Mouse (Mus musculus) limb, embryonic 13.5 days (tissue): ENCODE data around the gene Fads1. TPM values are rescaled to one million over a fixed set of nuclear protein-coding genes. Genes with fewer than 3 reads are reported as not detected.
"Not testable (repeated sequence)": the region's sequence is repeated elsewhere in the genome, so short reads cannot be mapped to it uniquely, and the experiment has no call there.

Experiments
- ATAC-seq: fragments of 200-750 bp; cut with Nextera tagmentation; 2 replicates; pipeline ENCODE4 v1.8.0; 2017; ENCODE audit warnings: low read depth, moderate number of reproducible peaks, moderate TSS enrichment; ENCODE audit not compliant: low FRiP score
- H3K27ac ChIP-seq: fragments of 300-500 bp; sonication (generic); 2 replicates; pipeline ENCODE4 v1.5.1; 2015; ENCODE audit warnings: inconsistent platforms, mild to moderate bottlenecking, moderate library complexity
- H3K27me3 ChIP-seq: fragments of 300-500 bp; sonication (generic); 2 replicates; pipeline ENCODE4 v1.6.1; 2015; ENCODE audit warnings: mild to moderate bottlenecking, inconsistent platforms
- H3K36me3 ChIP-seq: fragments of 300-500 bp; sonication (generic); 2 replicates; pipeline ENCODE4 v1.6.1; 2015; ENCODE audit warnings: inconsistent platforms, mild to moderate bottlenecking, moderate library complexity
- H3K4me1 ChIP-seq: fragments of 300-500 bp; sonication (generic); 2 replicates; pipeline ENCODE4 v1.6.1; 2015; ENCODE audit warnings: inconsistent platforms
- H3K4me2 ChIP-seq: fragments of 300-500 bp; sonication (generic); replicated peaks from 2 replicates; pipeline ENCODE4 v1.6.1; 2015; ENCODE audit warnings: inconsistent platforms, mild to moderate bottlenecking, moderate library complexity
- H3K4me3 ChIP-seq: fragments of 300-500 bp; sonication (generic); 2 replicates; pipeline ENCODE4 v1.5.1; 2015; ENCODE audit warnings: moderate library complexity, mild to moderate bottlenecking, inconsistent platforms
- H3K9ac ChIP-seq: fragments of 300-500 bp; sonication (generic); 2 replicates; pipeline ENCODE4 v1.6.1; 2015; ENCODE audit warnings: mild to moderate bottlenecking, inconsistent platforms
- H3K9me3 ChIP-seq: fragments of 300-500 bp; sonication (generic); 2 replicates; pipeline ENCODE4 v1.6.1; 2016; ENCODE audit warnings: inconsistent platforms
- WGBS: fragments of 180-500 bp; shearing (Covaris S2); methylation state at CpG from one replicate; pipeline ENCODE4 v1.1.7; 2015; 5-methylcytosine and 5-hydroxymethylcytosine counted together
- polyA plus RNA-seq: library from polyadenylated mRNA; unstranded; fragments of >200 nt; fragmentation: Nextera tagmentation; extraction: Ambion mirVana; gene quantifications from 2 replicates; pipeline ENCODE4 v1.2.1, GENCODE M21; 2015

Gene Fads1
- 115 and 119 TPM in 2 replicates for polyA plus RNA-seq

DNA sequence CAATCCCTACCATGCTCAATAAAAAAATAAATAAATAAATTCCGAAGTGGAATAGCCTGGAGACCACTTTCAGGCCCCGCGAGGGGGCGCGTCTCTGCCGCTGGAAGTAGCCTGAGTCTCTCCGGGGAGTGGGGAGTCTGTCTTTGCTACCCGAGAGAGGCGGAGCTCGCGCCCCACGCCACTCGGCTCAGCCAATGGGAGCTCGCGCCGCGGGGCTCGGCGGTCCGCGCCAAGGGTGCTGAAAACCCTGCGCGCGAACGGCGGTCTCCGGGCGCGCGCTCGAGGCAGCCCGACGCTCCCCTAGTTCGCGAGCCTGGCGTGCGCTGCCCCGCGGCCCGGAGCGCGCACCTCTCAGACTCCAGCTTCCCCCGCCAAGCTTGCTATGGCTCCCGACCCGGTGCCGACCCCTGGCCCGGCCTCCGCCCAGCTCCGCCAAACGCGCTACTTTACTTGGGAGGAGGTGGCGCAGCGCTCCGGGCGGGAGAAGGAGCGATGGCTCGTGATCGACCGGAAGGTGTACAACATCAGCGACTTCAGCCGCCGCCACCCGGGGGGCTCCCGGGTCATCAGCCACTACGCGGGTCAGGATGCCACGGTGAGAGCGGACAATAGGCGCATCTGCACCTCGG, at the start of gene Fads1:
Gene Fads1, plus strand, starts transcription at position 219 of the 629 bp plus-strand sequence.
- H3K27ac ChIP-seq: peak within 1 kb of the TSS; percentile 93
- no peaks in the 10 kb centered on the region for H3K27me3 ChIP-seq
- ATAC-seq: peak; percentile 94
- H3K4me2 ChIP-seq: peak within 1 kb of the TSS; percentile 80
- no peaks in the 10 kb centered on the region for H3K9me3 ChIP-seq
- WGBS: under 1% methylated on average over 70 of the region's 70 CpGs
- peaks cover 25% of the 10 kb centered on the region for H3K4me1 ChIP-seq
- H3K36me3 ChIP-seq: peaks cover 32% of the 10 kb centered on the region
- peak within 1 kb of the TSS; percentile 87 for H3K4me3 ChIP-seq
- H3K9ac ChIP-seq: peak within 1 kb of the TSS; percentile 91

DNA sequence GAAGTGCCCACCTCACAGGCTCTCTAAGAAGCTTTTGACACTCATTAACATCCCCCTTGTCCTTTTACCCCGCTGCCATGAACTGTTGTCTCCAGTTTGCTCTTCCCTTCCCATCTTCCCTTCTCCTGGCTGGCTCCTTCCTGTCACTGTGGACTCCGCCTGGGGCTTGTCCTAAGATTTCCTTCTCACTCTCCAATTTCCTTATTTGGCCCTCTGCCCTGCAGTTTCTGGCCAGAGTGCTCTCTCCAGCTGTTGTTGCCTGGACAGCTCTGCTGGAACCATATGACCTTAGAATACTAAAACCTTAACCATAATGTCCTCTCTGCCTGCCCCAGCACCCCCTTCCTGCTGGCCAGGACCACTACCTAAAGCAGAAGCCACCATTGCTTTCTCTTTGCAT, 48.0 kb upstream of the Fads1 start:
- ATAC-seq: no peak
- no peak overlapping the region for H3K27ac ChIP-seq
- WGBS: 49% methylated on average over 2 of the region's 2 CpGs
- H3K27me3 ChIP-seq: no peaks in the 10 kb centered on the region
- no peaks in the 10 kb centered on the region for H3K4me1 ChIP-seq
- H3K9me3 ChIP-seq: no peaks in the 10 kb centered on the region
- H3K4me2 ChIP-seq: no peak overlapping the region
- no peak overlapping the region for H3K4me3 ChIP-seq
- H3K9ac ChIP-seq: no peak overlapping the region
- no peaks in the 10 kb centered on the region for H3K36me3 ChIP-seq

DNA sequence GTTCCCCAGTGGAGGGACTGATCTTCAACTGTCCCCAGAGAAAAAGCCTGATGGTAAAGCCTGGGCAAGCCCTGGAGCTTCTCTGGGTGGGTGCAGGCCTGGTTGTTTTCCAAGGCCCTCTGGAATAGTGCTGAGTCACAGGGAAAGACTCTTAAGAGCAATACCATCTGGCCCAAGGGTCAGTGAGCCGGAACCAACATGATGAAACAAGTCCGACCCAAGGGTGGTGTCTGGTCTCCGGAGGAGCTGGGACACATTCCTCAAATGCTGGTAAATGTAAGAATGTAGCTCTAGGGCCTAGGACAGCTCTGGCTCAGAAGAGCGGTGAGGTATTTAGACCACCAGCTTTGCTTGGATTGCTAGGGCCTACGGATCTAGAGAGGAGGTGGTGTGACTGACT, 45.3 kb upstream of the Fads1 start:
- whole genome bisulfite sequencing: 69% methylated on average over 5 of the region's 5 CpGs
- no peaks in the 10 kb centered on the region for H3K9me3 ChIP-seq
- H3K4me2 ChIP-seq: no peak overlapping the region
- H3K27ac ChIP-seq: no peak overlapping the region
- H3K4me3 ChIP-seq: no peak overlapping the region
- H3K9ac ChIP-seq: no peak overlapping the region
- H3K27me3 ChIP-seq: no peaks in the 10 kb centered on the region
- no peaks in the 10 kb centered on the region for H3K4me1 ChIP-seq
- H3K36me3 ChIP-seq: no peaks in the 10 kb centered on the region
- ATAC-seq: no peak

DNA sequence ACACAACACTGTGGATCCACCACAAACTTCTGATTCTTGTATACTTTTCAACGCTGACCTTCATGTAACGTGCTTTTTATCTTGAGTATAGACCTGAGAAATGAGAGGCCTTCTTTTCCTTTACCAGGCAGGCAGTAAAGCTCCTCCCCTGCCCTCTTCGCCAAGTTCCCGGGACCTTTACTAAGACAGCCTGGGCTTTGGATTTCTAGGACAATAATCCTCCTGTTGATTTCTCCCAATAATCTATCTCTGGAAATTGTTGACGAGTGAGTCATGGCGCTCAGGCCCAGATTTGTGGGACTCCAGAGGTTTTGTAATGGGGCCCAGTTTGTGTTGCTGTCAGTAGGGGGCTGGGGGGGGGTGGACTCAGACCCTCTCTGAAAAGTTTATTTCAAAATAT, 43.0 kb upstream of the Fads1 start:
- H3K27me3 ChIP-seq: no peaks in the 10 kb centered on the region
- no peak overlapping the region for H3K4me2 ChIP-seq
- no peaks in the 10 kb centered on the region for H3K9me3 ChIP-seq
- H3K4me1 ChIP-seq: no peaks in the 10 kb centered on the region
- H3K36me3 ChIP-seq: no peaks in the 10 kb centered on the region
- ATAC-seq: no peak
- no peak overlapping the region for H3K9ac ChIP-seq
- H3K27ac ChIP-seq: no peak overlapping the region
- 78% methylated on average over 6 of the region's 6 CpGs for WGBS
- H3K4me3 ChIP-seq: no peak overlapping the region

DNA sequence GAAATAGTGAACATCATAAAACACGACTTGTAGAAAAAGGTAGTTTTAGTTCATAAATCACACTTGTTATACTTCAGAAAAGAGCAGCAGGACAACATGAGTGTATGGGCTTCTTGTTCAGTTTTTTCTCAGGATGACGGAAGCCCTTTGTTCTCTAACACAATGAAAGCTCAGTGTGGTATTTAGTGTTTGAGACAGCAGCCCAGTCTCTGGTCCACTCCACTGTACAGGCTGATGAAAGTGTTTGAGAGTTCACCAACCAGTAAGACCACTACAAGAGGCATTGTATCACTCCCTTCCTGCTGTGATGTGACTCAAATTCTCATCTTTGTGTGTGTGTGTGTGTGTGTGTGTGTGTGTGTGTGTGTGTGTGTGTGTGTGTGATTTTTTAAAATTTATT, 39.0 kb upstream of the Fads1 start:
- Histone ChIP-seq H3K9ac (no peak overlapping the region), H3K4me3 (no peak overlapping the region), H3K27me3 (no peaks in the 10 kb centered on the region), H3K36me3 (no peaks in the 10 kb centered on the region), H3K27ac (no peak overlapping the region), H3K4me2 (no peak overlapping the region), H3K4me1 (no peaks in the 10 kb centered on the region), H3K9me3 (no peaks in the 10 kb centered on the region)
- ATAC-seq: no peak
- WGBS: 69% methylated on average over 2 of the region's 2 CpGs

DNA sequence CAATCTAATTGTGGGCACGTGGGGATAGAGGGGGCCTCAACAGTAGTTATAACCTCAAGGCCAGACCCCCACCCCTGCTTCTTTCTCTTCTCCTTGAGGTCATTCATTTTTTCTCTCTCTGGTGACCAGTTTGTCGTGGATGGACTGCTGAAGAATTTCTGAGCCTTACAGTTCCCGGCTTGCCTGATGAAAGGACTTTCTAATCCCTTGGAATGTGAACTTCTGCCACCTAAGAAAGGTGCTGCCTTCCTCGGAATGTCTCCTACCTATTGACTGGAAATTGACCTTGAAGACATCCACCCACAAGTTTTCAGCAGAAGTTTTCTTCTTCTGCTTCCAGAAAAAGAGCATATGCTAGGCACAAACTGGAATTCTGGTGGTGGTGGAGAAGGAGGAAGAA, 38.2 kb upstream of the Fads1 start:
- WGBS: 48% methylated on average over 4 of the region's 4 CpGs
- Histone ChIP-seq H3K4me3 (no peak overlapping the region), H3K4me1 (no peaks in the 10 kb centered on the region), H3K9me3 (no peaks in the 10 kb centered on the region), H3K36me3 (no peaks in the 10 kb centered on the region), H3K27me3 (no peaks in the 10 kb centered on the region), H3K9ac (no peak overlapping the region), H3K4me2 (no peak overlapping the region), H3K27ac (no peak overlapping the region)
- no peak for ATAC-seq

DNA sequence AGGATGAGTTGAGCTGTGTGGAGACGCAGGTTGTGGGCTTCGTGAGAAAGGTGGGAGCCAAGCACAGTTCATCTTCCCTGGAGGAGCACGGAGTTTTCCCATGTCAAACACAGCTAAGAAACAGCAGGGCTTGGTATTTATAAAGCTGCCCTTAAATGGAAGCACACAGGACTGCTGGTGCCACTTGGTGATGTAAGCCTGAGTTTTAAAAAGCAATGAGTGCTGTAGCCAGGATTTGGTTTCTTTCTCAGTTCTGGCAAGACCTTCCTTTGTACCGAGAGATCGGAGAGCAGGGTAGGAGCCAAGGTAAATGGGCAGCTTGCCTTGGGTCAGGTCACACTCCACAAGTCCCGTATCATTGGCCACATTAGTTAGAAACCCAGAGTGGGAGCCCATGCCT, 34.1 kb upstream of the Fads1 start:
- Histone ChIP-seq H3K27ac (no peak overlapping the region), H3K27me3 (no peaks in the 10 kb centered on the region), H3K4me2 (no peak overlapping the region), H3K9ac (no peak overlapping the region), H3K36me3 (no peaks in the 10 kb centered on the region), H3K4me1 (no peaks in the 10 kb centered on the region), H3K4me3 (no peak overlapping the region), H3K9me3 (no peaks in the 10 kb centered on the region)
- 76% methylated on average over 6 of the region's 6 CpGs for WGBS
- no peak for ATAC-seq

DNA sequence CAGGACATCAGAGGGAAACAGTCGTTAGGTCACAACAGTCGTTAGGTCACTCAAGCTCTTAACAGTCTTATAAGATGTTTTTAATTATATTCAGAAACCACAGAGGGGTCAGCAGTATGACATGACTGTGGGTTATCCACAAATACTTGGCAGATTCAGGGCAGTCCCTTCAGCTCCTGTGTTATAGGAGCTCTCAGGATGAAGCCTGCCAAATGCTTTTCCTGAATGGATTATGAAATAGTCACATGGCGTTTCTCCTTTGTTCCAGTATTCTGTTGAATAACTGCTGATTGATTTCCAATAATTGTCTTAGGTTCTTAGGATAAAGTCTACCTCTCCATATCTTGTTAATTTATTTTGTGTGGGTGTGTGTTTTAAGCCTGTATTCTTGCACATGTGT, 33.5 kb upstream of the Fads1 start:
- H3K9ac ChIP-seq: no peak overlapping the region
- no peak overlapping the region for H3K27ac ChIP-seq
- ATAC-seq: no peak
- no peaks in the 10 kb centered on the region for H3K9me3 ChIP-seq
- WGBS: 40% methylated on average over 3 of the region's 3 CpGs
- no peaks in the 10 kb centered on the region for H3K36me3 ChIP-seq
- no peaks in the 10 kb centered on the region for H3K27me3 ChIP-seq
- no peak overlapping the region for H3K4me3 ChIP-seq
- H3K4me1 ChIP-seq: no peaks in the 10 kb centered on the region
- no peak overlapping the region for H3K4me2 ChIP-seq

DNA sequence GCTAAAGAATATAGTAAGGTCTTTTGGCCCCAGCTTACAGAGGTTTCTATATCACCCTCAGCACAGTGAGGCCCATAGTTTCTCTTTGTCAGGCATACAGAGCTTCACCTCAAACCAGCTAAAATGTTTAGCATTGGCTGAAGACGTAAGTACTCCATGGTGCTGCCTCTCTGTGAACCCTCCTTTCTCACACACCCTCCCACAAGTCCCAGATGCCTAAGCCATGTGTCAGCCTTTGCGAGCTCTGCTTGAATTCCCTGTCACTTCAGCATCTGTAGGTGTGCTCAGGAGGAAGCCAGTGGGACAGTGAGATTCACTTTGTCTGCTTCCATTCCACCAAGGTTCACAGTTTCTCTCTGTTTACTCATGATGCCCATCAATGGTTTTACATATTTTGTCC, 25.0 kb upstream of the Fads1 start:
- H3K4me1 ChIP-seq: no peaks in the 10 kb centered on the region
- no peaks in the 10 kb centered on the region for H3K36me3 ChIP-seq
- H3K4me3 ChIP-seq: no peak overlapping the region
- no peaks in the 10 kb centered on the region for H3K27me3 ChIP-seq
- no peak overlapping the region for H3K27ac ChIP-seq
- no peak overlapping the region for H3K4me2 ChIP-seq
- H3K9me3 ChIP-seq: peaks cover 2% of the 10 kb centered on the region; the same call in 1 of the 2 replicates
- no peak overlapping the region for H3K9ac ChIP-seq
- WGBS: 58% methylated on average over 2 of the region's 2 CpGs
- no peak for ATAC-seq

DNA sequence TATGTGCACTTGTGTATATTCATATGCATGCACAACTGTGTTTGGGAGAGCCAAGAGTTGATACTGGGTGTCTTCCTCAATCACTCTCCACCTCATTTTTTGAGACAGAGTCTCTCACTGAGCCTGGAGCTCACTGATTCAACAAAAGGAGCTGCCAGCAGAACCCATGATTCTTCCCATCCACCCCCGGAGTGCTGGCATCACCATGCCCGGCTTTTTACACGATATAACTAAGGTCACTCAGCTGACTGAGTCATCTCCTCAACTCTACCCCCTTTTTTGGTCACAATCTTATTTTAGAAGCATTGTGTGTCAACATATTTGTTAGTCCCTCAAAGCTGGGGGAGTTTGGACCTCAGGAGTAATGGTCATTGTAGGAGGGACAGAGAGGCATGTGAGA, 18.8 kb upstream of the Fads1 start:
- Histone ChIP-seq H3K4me3 (no peak overlapping the region), H3K9me3 (peaks cover 3% of the 10 kb centered on the region; the same call in 1 of the 2 replicates), H3K4me1 (no peaks in the 10 kb centered on the region), H3K9ac (no peak overlapping the region), H3K36me3 (no peaks in the 10 kb centered on the region), H3K4me2 (no peak overlapping the region), H3K27me3 (no peaks in the 10 kb centered on the region; the same call in 1 of the 2 replicates), H3K27ac (no peak overlapping the region)
- 89% methylated on average over 3 of the region's 3 CpGs for WGBS
- no peak for ATAC-seq

DNA sequence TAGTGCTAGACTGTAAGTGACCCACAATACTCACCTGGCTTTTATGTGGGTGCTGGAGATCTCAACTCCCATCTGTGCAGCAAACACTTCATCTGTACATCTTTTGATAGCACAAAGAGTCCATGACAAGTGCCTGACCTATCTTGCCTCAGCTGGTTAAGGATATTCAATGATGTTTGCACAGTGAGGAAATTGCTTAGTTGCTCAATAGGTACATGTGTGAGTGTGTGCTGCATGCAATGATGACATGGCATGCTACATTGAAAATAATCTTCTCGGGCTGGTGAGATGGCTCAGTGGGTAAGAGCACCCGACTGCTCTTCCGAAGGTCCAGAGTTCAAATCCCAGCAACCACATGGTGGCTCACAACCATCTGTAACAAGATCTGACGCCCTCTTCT, 16.8 kb upstream of the Fads1 start:
- not testable (repeated sequence) for H3K9ac ChIP-seq, H3K4me1 ChIP-seq, H3K9me3 ChIP-seq, ATAC-seq, H3K4me3 ChIP-seq, H3K27me3 ChIP-seq, H3K4me2 ChIP-seq, H3K27ac ChIP-seq, H3K36me3 ChIP-seq
- WGBS: 74% methylated on average over 4 of the region's 4 CpGs

DNA sequence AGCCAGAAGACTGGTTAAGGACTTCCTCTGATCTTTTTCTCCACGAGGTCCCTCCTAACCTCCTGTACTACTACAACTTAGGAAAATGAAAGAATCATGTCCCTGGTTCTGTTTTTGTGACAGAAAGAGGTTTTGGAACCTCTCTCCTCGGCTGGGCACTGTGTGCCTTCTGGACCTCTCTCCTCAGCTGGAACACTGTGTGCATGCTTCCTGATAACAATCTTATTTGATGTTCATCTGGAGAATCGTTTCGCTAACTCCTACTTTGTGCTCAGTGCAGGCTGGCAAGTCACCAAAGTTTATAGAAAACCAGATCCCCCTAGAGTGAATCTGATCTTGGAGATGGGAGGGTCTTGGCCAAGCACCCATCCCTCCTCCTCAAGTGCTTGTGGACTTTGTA, 15.6 kb upstream of the Fads1 start:
- Histone ChIP-seq H3K27me3 (no peaks in the 10 kb centered on the region; the same call in 1 of the 2 replicates), H3K27ac (no peak overlapping the region), H3K4me3 (no peak overlapping the region), H3K9ac (no peak overlapping the region), H3K4me1 (no peaks in the 10 kb centered on the region), H3K4me2 (no peak overlapping the region), H3K9me3 (peaks cover 3% of the 10 kb centered on the region; the same call in 1 of the 2 replicates), H3K36me3 (no peaks in the 10 kb centered on the region)
- no peak for ATAC-seq
- WGBS: 72% methylated on average over 4 of the region's 4 CpGs

DNA sequence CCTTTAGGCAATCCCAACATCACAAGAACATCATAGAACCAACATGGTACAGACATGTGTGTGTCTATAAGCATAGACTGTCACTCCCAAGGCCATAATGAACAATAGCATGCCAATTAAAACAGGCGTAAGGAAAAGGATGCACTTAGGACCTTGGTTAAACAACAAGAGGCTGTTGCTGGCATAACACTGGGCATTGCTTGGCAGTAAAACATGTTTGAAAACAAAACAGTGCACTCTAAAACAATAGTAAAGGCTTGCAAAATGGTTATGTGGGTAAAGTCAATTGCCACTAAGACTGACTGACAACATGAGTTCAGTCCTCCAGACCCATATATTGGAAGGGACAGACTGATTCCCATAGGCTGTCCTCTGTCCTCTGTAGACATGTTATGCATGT, 14.7 kb upstream of the Fads1 start:
- Histone ChIP-seq H3K4me3 (no peak overlapping the region), H3K4me2 (no peak overlapping the region), H3K4me1 (no peaks in the 10 kb centered on the region), H3K27me3 (no peaks in the 10 kb centered on the region; the same call in 1 of the 2 replicates), H3K27ac (no peak overlapping the region), H3K36me3 (no peaks in the 10 kb centered on the region), H3K9me3 (no peaks in the 10 kb centered on the region), H3K9ac (no peak overlapping the region)
- WGBS: 82% methylated on average over 1 of the region's 1 CpGs
- ATAC-seq: no peak
